Mouse (Mus musculus) left cerebral cortex, postnatal 36 days (tissue): Measurements from ENCODE around the gene Ube2v1. TPM values are rescaled to one million over a fixed set of nuclear protein-coding genes. Genes with fewer than 3 reads are reported as not detected.
"Not testable (repeated sequence)": the region's sequence is repeated elsewhere in the genome, so short reads cannot be mapped to it uniquely, and the experiment has no call there.

Source experiments
- DNase-seq, 2 experiments: peaks; one replicate each; pipeline ENCODE4 v3.0.0; 2021 to 2022; ENCODE audit warnings: low spot score in 2 of 2, mixed read lengths in 1 of 2
- intact Hi-C: fragments of 180-260 bp; cut with DNase I; formaldehyde crosslinking; loops from one replicate; pipeline ENCODE4 v1.15.1; 2025
- total RNA-seq, 2 experiments: library from RNA; stranded (reverse); gene quantifications; 2 replicates each; pipeline ENCODE4 v1.2.3; 2021

Gene Ube2v1
- total RNA-seq, 2 experiments from 2014 or later = 246 to 259 TPM

DNA sequence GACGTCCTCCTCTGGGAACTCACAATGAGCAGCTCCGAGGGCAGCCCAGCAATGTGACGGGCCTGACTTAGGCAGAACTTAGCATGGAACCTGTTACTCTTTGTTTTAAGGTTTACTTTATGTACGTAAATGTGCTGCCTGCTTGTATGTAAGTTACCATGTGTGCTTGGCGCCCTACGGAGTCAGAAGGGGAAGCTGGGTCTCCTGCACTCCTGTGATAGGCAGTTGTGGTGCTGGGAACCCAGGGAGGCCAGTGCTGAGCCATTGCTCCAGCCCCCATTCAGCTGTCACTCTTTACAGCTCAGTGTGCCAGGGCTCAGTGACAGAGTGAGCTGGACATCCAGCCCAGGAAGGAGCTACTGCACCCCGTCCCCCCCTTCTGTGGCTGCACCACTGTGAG is 4.9 kb downstream of the Ube2v1 start:
- intact Hi-C loops = no loop called here
- no peak for DNase-seq

DNA sequence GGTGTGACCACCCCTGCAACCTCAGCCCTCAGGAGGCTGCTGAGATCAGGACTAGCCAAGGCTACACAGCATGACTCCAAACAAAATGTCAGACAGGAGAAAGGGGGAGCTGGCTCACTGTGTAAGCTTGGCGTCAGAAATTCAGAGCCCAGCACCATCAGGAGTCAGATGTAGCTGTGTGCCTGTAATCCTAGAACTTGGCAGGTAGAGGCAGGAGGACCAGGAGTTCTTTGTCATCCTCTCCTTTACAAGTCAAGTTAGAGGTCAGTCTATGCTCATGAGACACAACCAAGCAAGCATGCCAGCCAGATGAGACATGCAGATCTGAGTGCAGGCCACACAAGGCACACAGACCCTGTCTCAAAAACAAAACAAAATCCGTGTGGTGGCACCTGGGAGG is 6.2 kb downstream of the Ube2v1 start:
- intact Hi-C loops = no loop called here
- no peak for DNase-seq

DNA sequence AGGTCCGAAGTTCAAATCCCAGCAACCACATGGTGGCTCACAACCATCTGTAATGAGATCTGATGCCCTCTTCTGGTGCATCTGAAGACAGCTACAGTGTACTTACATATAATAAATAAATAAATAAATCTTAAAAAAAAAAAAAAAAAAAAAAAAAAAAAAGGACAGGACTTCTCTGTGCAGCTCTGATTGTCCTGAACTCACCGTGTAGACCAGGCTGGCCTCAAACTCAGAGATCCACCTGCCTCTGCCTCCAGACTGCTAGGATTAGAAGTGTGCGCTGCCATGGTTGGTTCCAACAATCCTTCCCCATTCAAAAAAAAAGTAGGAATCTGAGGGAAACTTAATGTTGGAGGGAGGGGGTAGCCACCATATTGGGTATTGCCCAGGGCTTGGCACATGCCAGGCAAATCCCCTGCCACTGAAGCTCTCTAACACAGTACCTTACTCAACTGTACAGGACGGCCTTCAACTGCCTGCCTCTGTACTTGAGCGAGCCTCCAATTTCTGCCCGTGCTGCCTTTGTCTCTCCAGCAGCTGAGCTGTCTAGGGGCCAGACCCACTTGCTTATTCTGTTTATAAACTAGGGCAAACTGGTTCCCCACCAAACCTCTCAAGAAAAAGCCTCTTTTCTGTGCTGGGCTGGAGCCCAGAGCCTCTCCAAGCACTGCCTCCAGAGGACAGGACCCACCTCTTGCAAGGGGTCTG is 7.4 kb downstream of the Ube2v1 start:
- intact Hi-C loops = no loop called here
- DNase-seq = no peak

- intact Hi-C loops = no loop called here
Measured at GRCm38 (mm10) chr2:167622965-167623364, 8.9 kb downstream of the Ube2v1 start.

DNA sequence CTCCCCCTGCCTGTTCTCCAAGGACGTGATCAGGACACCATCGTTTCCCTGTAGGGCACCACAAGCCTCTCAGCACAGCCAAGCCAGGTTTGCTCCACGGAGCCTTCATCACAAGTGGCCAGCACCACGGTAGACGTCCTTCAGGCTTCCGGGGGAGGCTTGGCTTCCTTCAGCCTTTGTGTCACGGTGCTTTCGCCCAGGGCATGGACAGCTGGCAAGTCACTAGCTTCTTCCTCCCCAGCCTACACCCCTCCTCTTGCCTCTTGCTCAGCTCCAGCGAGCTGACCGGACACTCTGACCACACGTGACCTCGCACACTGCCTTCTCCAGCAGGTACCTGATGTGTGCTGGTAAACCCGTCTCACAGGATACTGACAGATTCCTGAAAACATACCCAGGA is 9.5 kb downstream of the Ube2v1 start:
- intact Hi-C loops = no loop called here
- DNase-seq = no peak

More at GRCm38 (mm10) chr2:167622965-167623364, 8.9 kb downstream of the Ube2v1 start:
- no peak for DNase-seq

GRCm38 (mm10) chr2:167621255-167622087 is 10.4 kb downstream of the Ube2v1 start:
- DNase-seq = no peak
- intact Hi-C loops = no loop called here

DNA sequence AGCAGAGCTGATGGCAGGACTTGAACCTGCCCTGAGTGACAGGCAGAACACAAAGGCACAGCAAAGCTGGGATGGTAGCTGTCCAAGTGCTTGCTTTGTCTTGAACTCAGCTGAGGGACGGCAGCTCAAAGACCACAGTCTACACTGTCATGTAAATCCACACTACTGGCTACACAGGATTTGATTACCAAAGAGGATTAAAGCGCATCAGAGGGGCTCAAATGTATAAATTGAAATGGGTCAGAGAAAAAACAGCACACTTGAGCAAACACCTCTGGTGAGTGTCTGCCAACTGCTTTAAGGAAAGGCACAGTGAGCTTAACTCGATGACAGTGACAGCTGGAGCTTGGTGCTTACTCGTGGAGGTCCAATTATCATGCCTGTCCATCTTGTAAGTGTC is 14.4 kb downstream of the Ube2v1 start:
- intact Hi-C loops = no loop called here
- no peak for DNase-seq

DNA sequence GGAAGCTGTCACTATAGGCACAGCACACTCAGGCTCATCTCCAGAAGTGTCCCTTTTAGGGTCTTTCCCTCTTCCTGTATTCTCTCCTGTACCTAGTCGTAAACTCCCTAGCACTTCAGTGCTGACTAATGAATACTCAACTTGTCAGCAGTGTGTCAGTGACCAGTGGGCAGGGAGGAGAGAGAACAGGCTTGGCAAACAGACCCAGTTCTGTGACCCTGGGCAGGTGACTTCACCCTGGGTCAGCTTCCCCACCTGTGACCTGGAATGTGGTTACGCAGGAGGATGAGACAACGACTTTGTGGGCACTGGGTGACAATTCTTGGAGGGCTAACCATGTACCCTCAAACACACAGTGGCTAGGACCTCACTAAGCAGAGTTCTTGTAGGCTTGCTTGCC is 14.9 kb downstream of the Ube2v1 start:
- no peak for DNase-seq

GRCm38 (mm10) chr2:167613335-167613734 is 18.6 kb downstream of the Ube2v1 start:
- DNase-seq, intact Hi-C loops: not testable (repeated sequence)

More for the DNA sequence above, 14.9 kb downstream of the Ube2v1 start:
- intact Hi-C loops = no loop called here

- DNase-seq = no peak
- intact Hi-C loops = no loop called here
Measured at GRCm38 (mm10) chr2:167612122-167612521, 19.8 kb downstream of the Ube2v1 start.

- intact Hi-C loops = no loop called here
- DNase-seq = no peak
Measured at GRCm38 (mm10) chr2:167611287-167611686, 20.6 kb downstream of the Ube2v1 start.

- no peak for DNase-seq
- intact Hi-C loops = no loop called here
Measured at GRCm38 (mm10) chr2:167606745-167607123, 25.2 kb downstream of the Ube2v1 start.

- no peak for DNase-seq
- intact Hi-C loops = loop anchor here (1.0 kb wide), 2 partner anchors 68 to 73 kb away; partner anchors contain the start of gene Snai1
Measured at GRCm38 (mm10) chr2:167605817-167606744, 25.8 kb downstream of the Ube2v1 start.

DNA sequence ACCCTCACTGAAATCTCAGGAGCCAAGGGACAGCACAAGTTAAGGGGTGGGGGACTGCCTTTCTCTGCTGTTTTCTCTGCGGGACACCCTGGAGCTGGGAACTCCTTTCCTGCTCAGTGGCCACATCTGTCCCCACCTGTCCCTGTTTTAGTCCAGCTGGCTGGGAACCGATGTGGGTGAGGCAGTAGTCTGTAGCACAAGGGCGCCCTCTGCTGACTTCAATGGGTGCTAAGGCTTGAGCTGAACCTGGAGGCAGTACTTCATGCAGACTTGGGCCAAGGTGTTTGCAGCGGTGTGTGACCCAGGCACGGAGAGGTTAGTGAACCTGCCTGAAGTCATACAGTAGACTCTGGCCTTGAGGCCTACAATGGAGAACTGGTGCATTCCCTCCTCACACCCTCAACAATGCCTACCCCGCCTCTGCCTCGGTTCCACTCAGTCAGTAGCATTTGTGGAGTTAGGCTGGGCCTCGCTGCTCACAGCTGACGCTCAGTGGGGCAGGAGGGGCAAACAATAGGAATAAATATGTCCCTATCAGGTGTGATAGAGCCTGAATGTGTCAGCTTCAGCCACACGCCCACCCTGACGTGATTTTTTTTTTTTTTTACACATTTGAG is 26.6 kb downstream of the Ube2v1 start:
- intact Hi-C loops = loop anchor here (1.0 kb wide), 2 partner anchors 67 to 72 kb away; partner anchors contain the start of gene Snai1
- DNase-seq = peak; percentile 74 to 86

DNA sequence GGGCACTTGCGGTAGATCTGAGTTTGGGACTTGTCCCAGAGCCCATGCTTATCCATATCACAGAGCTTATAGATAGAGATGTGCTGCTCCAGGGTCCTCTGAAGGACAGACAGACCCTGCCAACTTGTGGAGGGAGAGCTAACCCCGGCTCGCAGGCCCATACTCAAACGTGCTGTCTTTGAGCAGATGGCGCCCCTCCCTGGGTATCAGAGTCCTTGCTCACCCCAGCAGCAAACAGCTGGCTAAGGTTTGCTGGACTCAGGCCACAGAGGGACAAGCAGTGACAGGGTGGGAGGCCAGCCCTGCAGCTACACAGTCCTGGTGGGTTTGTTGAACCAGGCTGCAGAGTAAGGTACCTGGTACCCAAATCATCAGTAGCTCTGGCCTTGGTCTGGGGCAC is 28.9 kb downstream of the Ube2v1 start:
- no peak for DNase-seq
- intact Hi-C loops = no loop called here

- intact Hi-C loops = no loop called here
- no peak for DNase-seq
Measured at GRCm38 (mm10) chr2:167602364-167602763, 29.5 kb downstream of the Ube2v1 start.

GRCm38 (mm10) chr2:167600481-167600995 is 31.4 kb downstream of the Ube2v1 start:
- no peak for DNase-seq

GRCm38 (mm10) chr2:167599917-167600316 is 32.0 kb downstream of the Ube2v1 start:
- intact Hi-C loops = no loop called here
- no peak for DNase-seq

More at GRCm38 (mm10) chr2:167600481-167600995, 31.4 kb downstream of the Ube2v1 start:
- intact Hi-C loops = no loop called here

DNA sequence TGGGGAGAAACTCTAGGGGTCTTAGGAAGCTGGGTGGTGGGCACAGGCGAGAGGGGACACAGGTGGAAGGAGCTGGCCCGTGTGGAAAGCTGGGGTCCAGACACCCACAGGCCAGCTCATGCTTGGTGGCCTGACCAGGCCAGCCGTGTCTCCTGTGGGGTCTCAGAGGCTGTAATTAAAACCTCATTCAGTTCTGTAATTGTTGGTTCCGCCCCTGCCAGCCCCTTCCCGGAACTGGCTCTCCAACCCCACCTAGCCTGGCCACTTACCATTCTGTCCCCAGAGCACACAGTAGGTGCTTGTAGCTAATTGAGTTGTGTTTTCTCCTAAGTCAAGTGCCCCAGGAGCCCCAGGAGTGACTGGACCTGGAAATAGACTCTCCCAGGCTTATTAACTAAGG is 32.7 kb downstream of the Ube2v1 start:
- no peak for DNase-seq
- intact Hi-C loops = no loop called here
